Mouse (Mus musculus) midbrain, embryonic 16.5 days (tissue): ENCODE measurements at regions not wholly inside any gene's neighbourhood (a gene's known extent, or its start where the extent isn't known, plus 50 kb on each side); places are given as distances from the start of the nearest gene placed in this dataset.
"Not testable (repeated sequence)": the region's sequence is repeated elsewhere in the genome, so short reads cannot be mapped to it uniquely, and the experiment has no call there.

Experiments
- ATAC-seq: fragments of 200-750 bp; cut with Nextera tagmentation; 2 replicates; pipeline ENCODE4 v1.8.0; 2017; ENCODE audit warnings: moderate TSS enrichment
- H3K27ac ChIP-seq: fragments of 300-500 bp; sonication (generic); 2 replicates; pipeline ENCODE4 v1.5.1; 2014; ENCODE audit warnings: mild to moderate bottlenecking, low read length, mixed read lengths
- H3K27me3 ChIP-seq: fragments of 300-500 bp; sonication (generic); 2 replicates; pipeline ENCODE4 v1.6.1; 2014; ENCODE audit warnings: low read depth, low read length, mixed read lengths; ENCODE audit not compliant: control insufficient read depth, insufficient read depth
- H3K36me3 ChIP-seq: fragments of 300-500 bp; sonication (generic); 2 replicates; pipeline ENCODE4 v1.6.1; 2014; ENCODE audit warnings: mild to moderate bottlenecking, low read length, moderate library complexity, mixed read lengths; ENCODE audit not compliant: control insufficient read depth, insufficient read depth
- H3K4me1 ChIP-seq: fragments of 300-500 bp; sonication (generic); 2 replicates; pipeline ENCODE4 v1.6.1; 2014; ENCODE audit warnings: mild to moderate bottlenecking, low read length, mixed read lengths; ENCODE audit not compliant: control insufficient read depth, insufficient read depth
- H3K4me2 ChIP-seq: fragments of 300-500 bp; sonication (generic); 2 replicates; pipeline ENCODE4 v1.6.1; 2014; ENCODE audit warnings: mild to moderate bottlenecking, low read length, mixed read lengths
- H3K4me3 ChIP-seq: fragments of 300-500 bp; sonication (generic); 2 replicates; pipeline ENCODE4 v1.5.1; 2014; ENCODE audit warnings: low read depth, mild to moderate bottlenecking, low read length, moderate library complexity, mixed read lengths
- H3K9ac ChIP-seq: fragments of 300-500 bp; sonication (generic); 2 replicates; pipeline ENCODE4 v1.6.1; 2014; ENCODE audit warnings: low read depth, low read length, mixed read lengths
- H3K9me3 ChIP-seq: fragments of 300-500 bp; sonication (generic); replicated peaks from 2 replicates; pipeline ENCODE4 v1.6.1; 2014; ENCODE audit warnings: mild to moderate bottlenecking, low read length, mixed read lengths; ENCODE audit not compliant: control insufficient read depth, poor library complexity, severe bottlenecking
- WGBS: fragments of 180-500 bp; shearing (Covaris S2); extraction: QIAGEN DNeasy Blood & Tissue Kit; methylation state at CpG from one replicate; pipeline ENCODE4 v1.1.7; 2014; 5-methylcytosine and 5-hydroxymethylcytosine counted together

DNA sequence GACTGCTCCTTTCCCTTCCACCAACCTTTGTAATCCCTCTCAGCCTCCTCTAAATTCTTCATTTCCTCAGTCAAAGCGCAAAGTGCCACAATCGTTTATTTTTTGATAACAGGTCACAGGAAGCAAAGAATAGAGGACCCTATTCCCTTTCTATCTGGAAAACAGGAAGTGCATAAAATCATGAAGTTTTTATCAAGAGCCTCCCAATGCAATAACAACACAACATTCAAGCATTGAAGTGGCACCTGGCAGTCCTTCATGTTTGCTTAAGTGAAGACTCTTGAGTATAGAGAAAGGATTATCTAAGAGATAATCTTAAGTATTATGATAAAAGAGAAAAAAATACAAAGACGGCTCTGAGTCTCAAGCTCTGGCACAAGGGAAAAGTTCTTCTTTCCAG, 111.9 kb downstream of the Ibtk start:
- Histone ChIP-seq H3K27ac (no peak overlapping the region), H3K27me3 (no peaks in the 10 kb centered on the region), H3K36me3 (no peaks in the 10 kb centered on the region), H3K4me1 (no peaks in the 10 kb centered on the region), H3K4me3 (no peak overlapping the region), H3K9me3 (no peaks in the 10 kb centered on the region), H3K9ac (no peak overlapping the region), H3K4me2 (no peak overlapping the region)
- 86% methylated on average over 3 of the region's 3 CpGs for WGBS
- ATAC-seq, result no peak

DNA sequence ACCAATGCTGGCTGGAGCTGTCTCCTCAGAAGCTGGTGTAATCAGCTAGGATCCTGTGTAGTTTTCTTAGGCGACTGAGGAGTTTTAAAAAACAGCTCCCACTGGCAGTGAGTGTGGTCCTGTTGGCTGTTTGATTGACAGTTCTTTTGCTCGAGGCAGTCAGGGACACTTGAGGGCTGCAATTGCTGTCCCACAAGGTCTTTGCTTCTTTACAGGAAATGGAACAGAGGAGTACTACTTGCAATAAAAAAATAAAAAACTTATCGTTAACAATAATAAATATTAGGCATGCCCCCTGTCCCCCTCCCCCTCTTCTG, 113.0 kb downstream of the Ibtk start:
- peak; percentile 66 for ATAC-seq
- Histone ChIP-seq H3K9me3 (no peaks in the 10 kb centered on the region), H3K27me3 (no peaks in the 10 kb centered on the region), H3K4me1 (no peaks in the 10 kb centered on the region), H3K27ac (no peak overlapping the region), H3K9ac (no peak overlapping the region), H3K4me3 (no peak overlapping the region), H3K36me3 (no peaks in the 10 kb centered on the region), H3K4me2 (peak overlapping the region; percentile 43)
- 62% methylated on average over 3 of the region's 3 CpGs for WGBS

DNA sequence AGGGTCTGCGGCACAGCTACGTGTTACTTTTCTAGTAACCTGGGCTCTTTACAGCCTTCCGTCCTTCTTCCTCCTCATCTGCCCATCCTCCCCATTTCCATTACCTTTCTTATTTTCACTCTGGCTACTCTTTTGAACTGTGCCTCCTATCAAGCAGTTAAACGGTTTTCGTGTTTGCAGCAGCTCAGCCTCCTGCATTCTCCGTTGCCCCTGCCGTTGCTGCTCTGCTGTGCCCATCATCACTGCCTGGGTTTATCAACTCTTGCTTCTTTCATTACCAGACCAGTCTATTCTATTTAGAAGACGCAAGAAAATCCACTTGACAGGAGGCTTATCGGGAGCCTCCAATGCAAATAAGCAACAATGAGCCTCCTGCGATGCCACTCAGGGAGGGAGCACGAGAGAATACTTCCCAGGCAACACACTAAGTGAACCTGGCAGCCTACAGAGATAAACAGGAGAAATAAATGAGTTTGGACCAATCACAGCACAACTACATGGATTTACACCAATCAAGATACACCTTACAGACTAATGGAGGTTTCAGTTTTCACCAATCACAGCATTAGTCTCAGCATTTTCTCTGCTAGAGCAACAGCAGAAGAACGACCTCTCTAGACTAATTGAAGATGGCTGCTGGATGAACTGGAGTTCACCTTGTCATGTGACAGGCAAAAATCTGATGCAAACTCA, 113.5 kb downstream of the Ibtk start:
- Histone ChIP-seq H3K9me3 (no peaks in the 10 kb centered on the region), H3K4me1 (no peaks in the 10 kb centered on the region), H3K4me2 (peak overlapping the region; percentile 43), H3K9ac (0 out of 2 replicates have a peak overlapping the region, but pooled peaks have one; percentile 43), H3K27me3 (no peaks in the 10 kb centered on the region), H3K27ac (no peak overlapping the region), H3K4me3 (peak overlapping the region; percentile 30), H3K36me3 (no peaks in the 10 kb centered on the region)
- WGBS, result 58% methylated on average over 12 of the region's 12 CpGs
- peak; percentile 97 for ATAC-seq

DNA sequence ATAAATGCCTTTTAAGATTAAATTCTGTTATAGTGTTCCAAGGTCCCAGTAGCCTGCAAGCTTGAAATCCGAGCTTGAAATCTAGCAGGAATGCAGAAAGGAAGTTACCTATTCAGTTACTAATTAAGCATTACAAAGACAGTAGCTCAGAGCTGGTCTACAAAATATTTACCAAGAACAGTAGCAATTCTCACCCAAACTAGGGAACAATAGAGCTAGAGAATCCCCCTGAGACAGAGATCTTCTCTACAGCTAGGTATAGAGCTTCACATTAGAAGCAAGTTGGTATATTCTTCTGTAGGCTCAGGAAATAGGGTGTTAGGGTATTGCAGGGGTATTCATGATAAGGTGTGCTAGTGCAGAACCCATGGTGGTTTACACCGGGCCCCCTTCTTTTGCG, 114.3 kb downstream of the Ibtk start:
- whole genome bisulfite sequencing, result 84% methylated on average over 3 of the region's 3 CpGs
- not testable (repeated sequence) for H3K27me3 ChIP-seq, H3K36me3 ChIP-seq, H3K4me3 ChIP-seq, H3K9ac ChIP-seq, H3K4me1 ChIP-seq, ATAC-seq, H3K4me2 ChIP-seq, H3K9me3 ChIP-seq, H3K27ac ChIP-seq

DNA sequence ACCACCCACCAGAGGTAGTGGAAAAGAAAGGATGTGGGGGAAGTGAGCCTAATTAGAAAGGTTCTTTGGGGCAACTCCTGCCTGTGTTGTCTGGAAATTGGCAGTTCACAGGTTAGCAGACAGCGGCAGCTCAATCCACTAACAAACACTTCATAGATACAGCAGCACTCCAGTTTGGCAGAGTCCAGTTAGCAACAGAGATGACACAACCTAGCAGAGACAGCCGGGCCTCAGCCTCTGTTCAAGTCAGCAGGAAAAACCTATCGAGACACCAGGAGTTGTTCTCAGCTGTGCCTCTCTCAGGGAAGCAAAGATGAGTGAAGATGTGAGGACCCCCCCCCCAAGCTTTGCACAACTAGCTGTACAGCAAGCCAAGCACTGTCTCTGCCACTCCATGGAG, 131.2 kb downstream of the Ibtk start:
- Histone ChIP-seq H3K4me3 (no peak overlapping the region), H3K9ac (no peak overlapping the region), H3K4me1 (no peaks in the 10 kb centered on the region), H3K4me2 (no peak overlapping the region), H3K27ac (no peak overlapping the region), H3K9me3 (no peaks in the 10 kb centered on the region), H3K27me3 (no peaks in the 10 kb centered on the region), H3K36me3 (no peaks in the 10 kb centered on the region)
- 93% methylated on average over 3 of the region's 3 CpGs for WGBS
- ATAC-seq, result no peak

DNA sequence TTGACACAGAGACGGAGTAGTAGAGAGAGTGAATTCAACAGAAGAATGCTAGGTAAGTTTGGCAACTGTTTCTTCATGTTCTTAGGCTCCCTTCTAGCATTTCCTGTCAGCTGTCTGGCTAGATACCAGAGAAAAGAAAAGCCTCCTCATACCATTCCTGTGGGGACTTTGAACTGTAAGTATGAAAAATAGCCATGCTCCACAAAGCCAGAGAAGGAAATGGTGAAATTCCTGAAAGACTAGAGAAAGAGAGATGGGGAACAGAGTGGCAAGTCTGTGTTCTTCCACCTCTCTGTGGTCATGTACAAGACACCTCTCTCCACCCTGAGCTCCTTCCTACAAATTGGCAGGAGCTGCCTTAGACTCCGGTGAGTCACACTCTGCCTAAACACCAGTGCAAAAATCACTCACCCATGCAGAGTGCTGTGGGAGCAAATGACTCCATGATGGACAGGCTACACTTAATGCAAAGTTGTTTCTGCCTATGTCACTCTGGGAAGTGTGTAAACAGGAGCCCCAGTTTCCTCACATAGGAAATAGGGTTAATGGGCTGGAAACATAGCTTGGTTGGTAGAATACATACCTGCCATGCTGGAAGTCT, 131.9 kb downstream of the Ibtk start:
- no peak overlapping the region for H3K4me3 ChIP-seq
- H3K9ac ChIP-seq, result no peak overlapping the region
- H3K4me2 ChIP-seq, result no peak overlapping the region
- WGBS, result 79% methylated on average over 2 of the region's 2 CpGs
- no peaks in the 10 kb centered on the region for H3K27me3 ChIP-seq
- no peaks in the 10 kb centered on the region for H3K4me1 ChIP-seq
- H3K9me3 ChIP-seq, result no peaks in the 10 kb centered on the region
- no peaks in the 10 kb centered on the region for H3K36me3 ChIP-seq
- no peak for ATAC-seq
- no peak overlapping the region for H3K27ac ChIP-seq

DNA sequence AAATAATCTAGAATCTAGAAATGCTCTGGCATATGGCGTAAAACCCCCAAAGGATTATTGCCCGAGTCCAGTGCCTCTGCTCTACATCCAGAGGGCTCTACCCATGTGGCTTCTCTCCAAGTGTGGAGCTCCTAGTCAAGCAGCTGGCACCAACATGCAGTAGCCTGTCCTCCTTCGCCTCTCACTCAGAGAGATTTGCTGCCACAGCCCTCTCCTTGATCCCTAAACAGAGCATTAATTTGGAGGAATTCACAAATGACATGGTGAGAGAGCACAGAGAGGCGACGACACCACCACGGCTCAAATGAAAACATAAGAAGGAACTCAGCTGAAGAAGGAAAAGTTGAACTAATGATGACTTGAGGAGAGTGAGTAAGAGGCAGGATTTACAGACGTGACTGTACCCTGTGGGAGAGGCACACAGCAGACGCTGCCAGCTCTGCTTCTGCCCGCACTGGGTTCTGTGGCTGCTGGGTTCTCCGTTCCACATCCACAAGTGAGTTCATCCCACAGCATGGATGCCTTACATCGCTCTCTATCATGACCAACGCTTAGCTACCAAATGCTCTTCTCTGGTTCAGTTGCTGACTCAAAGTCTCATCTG, 132.8 kb downstream of the Ibtk start:
- ATAC-seq, result no peak
- H3K9ac ChIP-seq, result no peak overlapping the region
- H3K9me3 ChIP-seq, result no peaks in the 10 kb centered on the region
- no peaks in the 10 kb centered on the region for H3K27me3 ChIP-seq
- 86% methylated on average over 12 of the region's 12 CpGs for WGBS
- no peak overlapping the region for H3K4me3 ChIP-seq
- no peak overlapping the region for H3K4me2 ChIP-seq
- H3K36me3 ChIP-seq, result no peaks in the 10 kb centered on the region
- no peak overlapping the region for H3K27ac ChIP-seq
- no peaks in the 10 kb centered on the region for H3K4me1 ChIP-seq

DNA sequence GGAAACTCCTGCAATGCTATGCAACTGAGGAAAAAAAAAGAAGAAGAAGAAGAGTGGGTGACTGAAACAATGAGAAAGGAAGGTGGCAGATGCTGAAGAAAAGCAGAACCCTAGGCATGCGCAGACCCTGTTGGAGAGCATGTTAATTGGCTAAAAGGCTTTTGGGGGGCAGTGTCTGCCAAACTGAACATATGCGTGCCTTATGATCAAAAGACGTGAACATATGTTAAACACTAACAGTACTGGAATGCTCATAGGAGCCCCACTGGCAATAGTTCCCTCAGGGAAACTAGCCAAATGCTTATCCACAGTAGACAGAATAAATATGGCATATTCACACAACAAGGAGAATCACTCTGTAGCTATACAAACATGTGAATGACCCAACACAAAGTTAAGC, 140.0 kb downstream of the Ibtk start:
- H3K9me3 ChIP-seq, result no peaks in the 10 kb centered on the region
- no peak overlapping the region for H3K4me3 ChIP-seq
- no peaks in the 10 kb centered on the region for H3K36me3 ChIP-seq
- no peak for ATAC-seq
- no peak overlapping the region for H3K27ac ChIP-seq
- 73% methylated on average over 3 of the region's 3 CpGs for WGBS
- H3K9ac ChIP-seq, result no peak overlapping the region
- no peaks in the 10 kb centered on the region for H3K4me1 ChIP-seq
- H3K27me3 ChIP-seq, result no peaks in the 10 kb centered on the region
- H3K4me2 ChIP-seq, result no peak overlapping the region

DNA sequence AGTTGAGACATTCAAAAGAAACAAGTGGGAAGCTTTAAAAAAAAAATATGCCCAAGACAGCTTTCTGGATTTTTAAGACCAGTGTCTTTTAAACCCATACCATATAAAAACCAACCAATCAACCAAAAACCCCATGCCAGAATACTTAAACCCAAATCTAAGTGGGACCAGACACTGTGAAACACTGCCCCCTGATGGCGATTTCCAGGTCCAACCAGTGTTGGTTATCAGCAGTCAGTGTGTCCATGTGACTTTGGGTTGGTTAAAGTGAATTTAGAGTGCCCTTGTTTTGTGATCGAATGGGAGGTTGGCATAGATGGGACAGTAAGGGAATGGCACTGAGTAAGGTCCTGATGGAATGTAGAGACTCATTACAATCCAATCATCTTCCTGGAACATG, 152.2 kb downstream of the Ibtk start:
- H3K27me3 ChIP-seq, result no peaks in the 10 kb centered on the region
- H3K27ac ChIP-seq, result no peak overlapping the region
- no peaks in the 10 kb centered on the region for H3K9me3 ChIP-seq
- WGBS, result 42% methylated on average over 2 of the region's 2 CpGs
- H3K4me1 ChIP-seq, result no peaks in the 10 kb centered on the region
- H3K9ac ChIP-seq, result no peak overlapping the region
- H3K4me2 ChIP-seq, result no peak overlapping the region
- H3K4me3 ChIP-seq, result no peak overlapping the region
- no peak for ATAC-seq
- H3K36me3 ChIP-seq, result no peaks in the 10 kb centered on the region
